Comparison of ENCODE assay signal across 15 mouse cellular contexts in the genomic region with DNA sequence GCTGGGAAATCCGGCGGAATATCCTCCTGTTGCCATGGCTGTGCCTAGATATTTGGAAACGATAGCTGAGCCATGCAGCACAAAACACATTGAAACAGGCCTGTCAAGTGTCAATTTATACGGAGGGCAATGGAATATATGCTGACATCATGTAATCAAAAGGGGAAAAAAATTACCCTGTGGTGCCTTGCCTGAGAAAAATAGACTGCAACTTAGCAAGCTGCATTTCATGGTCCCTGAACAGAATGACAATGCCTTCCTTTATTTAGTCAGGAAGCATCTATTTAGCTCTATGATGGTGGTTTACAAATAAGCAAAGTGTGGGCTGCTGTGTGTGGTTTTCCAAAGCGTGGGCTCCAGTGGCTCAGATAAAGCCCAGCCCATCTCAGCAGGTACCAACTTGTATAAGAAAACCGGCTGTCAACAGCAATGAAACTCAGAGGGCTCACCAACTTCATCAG.
A peak's percentile ranks its signal among the peaks of the same experiment; 100 is the strongest.
DNase-seq lines count a peak whose midpoint lies in the region; ATAC-seq and TF ChIP-seq lines count a peak whose summit lies in the region.
"Had no signal": no experiment of that assay in that cellular context is flagged by ENCODE, and none has a peak within 500 bp of the region (broad histone marks: within the 10 kb centered on the region; RNA-seq: fewer than 3 reads in every experiment).

No protein-coding gene starts in this region.

- TF ChIP-seq CTCF in heart, adult 2 months (IDR thresholded peaks at IDR 0.05): no peak

- 35% methylated on average over 6 of the region's 6 CpGs for WGBS in embryonic facial prominence, embryonic 14.5 days
- 49% methylated on average over 6 of the region's 6 CpGs for WGBS in embryonic facial prominence, embryonic 10.5 days
- 20% methylated on average over 6 of the region's 6 CpGs for WGBS in hindbrain, embryonic 10.5 days
- 17% methylated on average over 6 of the region's 6 CpGs for WGBS in midbrain, embryonic 12.5 days
- WGBS in heart, adult 2 months: 72% methylated on average over 6 of the region's 6 CpGs

- no peak overlapping the region for H3K27ac ChIP-seq in embryonic facial prominence, embryonic 14.5 days (replicated peaks; ENCODE audit: low read depth, low read length)
- no peak overlapping the region for H3K27ac ChIP-seq in embryonic facial prominence, embryonic 10.5 days (replicated peaks)
- no peak overlapping the region for H3K27ac ChIP-seq in hindbrain, embryonic 10.5 days
- H3K27ac ChIP-seq in midbrain, embryonic 12.5 days (replicated peaks): no peak overlapping the region
- no peak overlapping the region for H3K27ac ChIP-seq in heart, adult 2 months
- H3K27ac ChIP-seq: embryonic facial prominence, embryonic 15.5 days; liver, embryonic 13.5 days had no signal

- H3K9me3 ChIP-seq in embryonic facial prominence, embryonic 14.5 days (ENCODE audit: control insufficient read depth, low read length): no peaks in the 10 kb centered on the region
- no peaks in the 10 kb centered on the region for H3K9me3 ChIP-seq in embryonic facial prominence, embryonic 10.5 days
- no peaks in the 10 kb centered on the region for H3K9me3 ChIP-seq in hindbrain, embryonic 10.5 days
- H3K9me3 ChIP-seq in midbrain, embryonic 12.5 days: no peaks in the 10 kb centered on the region
- H3K9me3 ChIP-seq: embryonic facial prominence, embryonic 15.5 days; heart, embryonic 12.5 days; liver, embryonic 13.5 days had no signal

- no peaks in the 10 kb centered on the region for H3K36me3 ChIP-seq in embryonic facial prominence, embryonic 14.5 days (ENCODE audit: control insufficient read depth, insufficient read depth, low read length)
- no peaks in the 10 kb centered on the region for H3K36me3 ChIP-seq in embryonic facial prominence, embryonic 10.5 days (replicated peaks)
- H3K36me3 ChIP-seq in hindbrain, embryonic 10.5 days: no peaks in the 10 kb centered on the region
- H3K36me3 ChIP-seq in midbrain, embryonic 12.5 days: no peaks in the 10 kb centered on the region
- H3K36me3 ChIP-seq in heart, adult 2 months (ENCODE audit: control insufficient read depth, insufficient read depth, low read length): no peaks in the 10 kb centered on the region
- H3K36me3 ChIP-seq: embryonic facial prominence, embryonic 15.5 days; heart, embryonic 12.5 days; liver, embryonic 13.5 days had no signal

- no peak for TF ChIP-seq POLR2A in heart, adult 2 months (IDR thresholded peaks at IDR 0.05; ENCODE audit: insufficient read depth, low read depth, low read length)

- H3K4me1 ChIP-seq in embryonic facial prominence, embryonic 14.5 days (ENCODE audit: control insufficient read depth, insufficient read depth, low read length): no peaks in the 10 kb centered on the region
- peaks cover 13% of the 10 kb centered on the region for H3K4me1 ChIP-seq in embryonic facial prominence, embryonic 10.5 days
- peaks cover 15% of the 10 kb centered on the region for H3K4me1 ChIP-seq in hindbrain, embryonic 10.5 days (replicated peaks)
- peaks cover 13% of the 10 kb centered on the region for H3K4me1 ChIP-seq in midbrain, embryonic 12.5 days
- H3K4me1 ChIP-seq in heart, adult 2 months (ENCODE audit: control insufficient read depth, insufficient read depth, low read length): no peaks in the 10 kb centered on the region
- H3K4me1 ChIP-seq: embryonic facial prominence, embryonic 15.5 days; liver, embryonic 13.5 days had no signal

- no peak overlapping the region for H3K9ac ChIP-seq in embryonic facial prominence, embryonic 14.5 days (ENCODE audit: low read depth, low read length)
- no peak overlapping the region for H3K9ac ChIP-seq in midbrain, embryonic 12.5 days (replicated peaks)
- H3K9ac ChIP-seq in heart, adult 2 months (ENCODE audit: low read depth, low read length): no peak overlapping the region
- H3K9ac ChIP-seq: embryonic facial prominence, embryonic 15.5 days; heart, embryonic 12.5 days; liver, embryonic 13.5 days had no signal

- ATAC-seq in embryonic facial prominence, embryonic 14.5 days (ENCODE audit: low read depth): no peak
- peak; percentile 74; the same call in 1 of the 2 replicates for ATAC-seq in midbrain, embryonic 12.5 days (ENCODE audit: low FRiP score, low read depth)

- H3K27me3 ChIP-seq in embryonic facial prominence, embryonic 14.5 days (replicated peaks; ENCODE audit: control insufficient read depth, insufficient read depth, low read length): no peaks in the 10 kb centered on the region
- no peaks in the 10 kb centered on the region for H3K27me3 ChIP-seq in embryonic facial prominence, embryonic 10.5 days (replicated peaks; ENCODE audit: low read depth, poor library complexity, severe bottlenecking)
- no peaks in the 10 kb centered on the region for H3K27me3 ChIP-seq in hindbrain, embryonic 10.5 days (ENCODE audit: insufficient read depth, poor library complexity, severe bottlenecking)
- H3K27me3 ChIP-seq in midbrain, embryonic 12.5 days: no peaks in the 10 kb centered on the region
- no peaks in the 10 kb centered on the region for H3K27me3 ChIP-seq in heart, adult 2 months (ENCODE audit: control insufficient read depth, insufficient read depth, low read length)
- H3K27me3 ChIP-seq: embryonic facial prominence, embryonic 15.5 days; heart, embryonic 12.5 days; liver, embryonic 13.5 days had no signal

- intact Hi-C loops in heart, adult 2 months (cut with DNase I): no loop called here

- H3K4me3 ChIP-seq in embryonic facial prominence, embryonic 14.5 days (ENCODE audit: low read depth, low read length): no peak overlapping the region
- no peak overlapping the region for H3K4me3 ChIP-seq in embryonic facial prominence, embryonic 10.5 days
- no peak overlapping the region for H3K4me3 ChIP-seq in hindbrain, embryonic 10.5 days
- H3K4me3 ChIP-seq in midbrain, embryonic 12.5 days: no peak overlapping the region
- H3K4me3 ChIP-seq in heart, adult 2 months: no peak overlapping the region
- H3K4me3 ChIP-seq: embryonic facial prominence, embryonic 15.5 days; heart, embryonic 12.5 days; liver, embryonic 13.5 days had no signal

- no peak for TF ChIP-seq EP300 in heart, adult 2 months (IDR thresholded peaks at IDR 0.05; ENCODE audit: insufficient read depth, low read depth, low read length)

- no peaks in the 10 kb centered on the region for H3K79me2 ChIP-seq in heart, adult 2 months (replicated peaks; ENCODE audit: control insufficient read depth, insufficient read depth, low read length)

- peak; percentile 32 for DNase-seq in embryonic facial prominence, embryonic 14.5 days (ENCODE audit: low spot score)
- no peak for DNase-seq in embryonic facial prominence, embryonic 10.5 days (ENCODE audit: low spot score)
- DNase-seq in ZHBTc4 (ENCODE audit: low read depth, low spot score): peak; percentile 1
- peak; percentile 25 for DNase-seq in hindbrain, embryonic 10.5 days (ENCODE audit: low spot score)
- DNase-seq in heart, adult 2 months: no peak
- DNase-seq in frontal cortex, adult 2 months (ENCODE audit: extremely low spot score in 1 of 2, low spot score in 1 of 2): no peak
- no peak for DNase-seq in B cell, adult 2 months
- DNase-seq: adrenal gland, adult 2 months; cerebellum, postnatal 14 days; heart, postnatal 4 days; kidney, adult 11 months; liver, embryonic 13.5 days had no signal

- H3K4me2 ChIP-seq in embryonic facial prominence, embryonic 14.5 days (ENCODE audit: low read depth, low read length): no peak overlapping the region
- peak overlapping the region; percentile 13; the same call in 1 of the 2 replicates for H3K4me2 ChIP-seq in midbrain, embryonic 12.5 days (replicated peaks)
- H3K4me2 ChIP-seq: embryonic facial prominence, embryonic 15.5 days; heart, embryonic 12.5 days; liver, embryonic 13.5 days had no signal

Comparison
In these comparisons a context has a peak if more than half of its experiments do, and no peak if none do; other contexts are left out.
1. DNase-seq: peak in embryonic facial prominence, embryonic 14.5 days (single experiment), ZHBTc4 (single experiment) and hindbrain, embryonic 10.5 days (single experiment); none in embryonic facial prominence, embryonic 10.5 days (single experiment), heart, adult 2 months (0 of 2), frontal cortex, adult 2 months (0 of 2) and B cell, adult 2 months (0 of 2).